In genomic region chr2:32163057-32163456, GRCm38 (mm10) we compare ENCODE assay signal across 15 mouse cellular contexts.
"Had no signal": no experiment of that assay in that cellular context is flagged by ENCODE, and none has a peak within 500 bp of the region (broad histone marks: within the 10 kb centered on the region; RNA-seq: fewer than 3 reads in every experiment).

No protein-coding gene starts in this region.

- ATAC-seq: intestine, embryonic 16.5 days had no signal

- DNase-seq: kidney, adult 2 months; kidney, postnatal 14 days; lung, embryonic 14.5 days; lung, postnatal 10 days; lung, postnatal 4 days; midbrain, embryonic 14.5 days; retina, postnatal 1 day; right cerebral cortex, postnatal 4 days; thymus, postnatal 36 days had no signal

- H3K4me3 ChIP-seq: kidney, embryonic 15.5 days; limb, embryonic 10.5 days; midbrain, embryonic 10.5 days; neural tube, embryonic 13.5 days had no signal

- H3K27ac ChIP-seq: kidney, embryonic 15.5 days; limb, embryonic 10.5 days; midbrain, embryonic 10.5 days; neural tube, embryonic 13.5 days had no signal

- H3K36me3 ChIP-seq: neural tube, embryonic 13.5 days had no signal

- H3K9me3 ChIP-seq: kidney, embryonic 15.5 days; limb, embryonic 10.5 days; midbrain, embryonic 10.5 days; neural tube, embryonic 13.5 days had no signal

- H3K27me3 ChIP-seq: kidney, embryonic 15.5 days; neural tube, embryonic 13.5 days had no signal

- H3K9ac ChIP-seq: kidney, embryonic 15.5 days; liver, embryonic 14.5 days; lung, embryonic 14.5 days; neural tube, embryonic 13.5 days had no signal

- H3K4me2 ChIP-seq: kidney, embryonic 15.5 days; lung, embryonic 14.5 days; neural tube, embryonic 13.5 days had no signal
